Mouse (Mus musculus) liver (tissue): ENCODE data around the gene Slc35a5.

Source experiments
- DNase-seq: peaks from one replicate; pipeline ENCODE4 v3.0.0-alpha.2; 2020; ENCODE audit warnings: mixed read lengths

The Slc35a5 gene

DNA sequence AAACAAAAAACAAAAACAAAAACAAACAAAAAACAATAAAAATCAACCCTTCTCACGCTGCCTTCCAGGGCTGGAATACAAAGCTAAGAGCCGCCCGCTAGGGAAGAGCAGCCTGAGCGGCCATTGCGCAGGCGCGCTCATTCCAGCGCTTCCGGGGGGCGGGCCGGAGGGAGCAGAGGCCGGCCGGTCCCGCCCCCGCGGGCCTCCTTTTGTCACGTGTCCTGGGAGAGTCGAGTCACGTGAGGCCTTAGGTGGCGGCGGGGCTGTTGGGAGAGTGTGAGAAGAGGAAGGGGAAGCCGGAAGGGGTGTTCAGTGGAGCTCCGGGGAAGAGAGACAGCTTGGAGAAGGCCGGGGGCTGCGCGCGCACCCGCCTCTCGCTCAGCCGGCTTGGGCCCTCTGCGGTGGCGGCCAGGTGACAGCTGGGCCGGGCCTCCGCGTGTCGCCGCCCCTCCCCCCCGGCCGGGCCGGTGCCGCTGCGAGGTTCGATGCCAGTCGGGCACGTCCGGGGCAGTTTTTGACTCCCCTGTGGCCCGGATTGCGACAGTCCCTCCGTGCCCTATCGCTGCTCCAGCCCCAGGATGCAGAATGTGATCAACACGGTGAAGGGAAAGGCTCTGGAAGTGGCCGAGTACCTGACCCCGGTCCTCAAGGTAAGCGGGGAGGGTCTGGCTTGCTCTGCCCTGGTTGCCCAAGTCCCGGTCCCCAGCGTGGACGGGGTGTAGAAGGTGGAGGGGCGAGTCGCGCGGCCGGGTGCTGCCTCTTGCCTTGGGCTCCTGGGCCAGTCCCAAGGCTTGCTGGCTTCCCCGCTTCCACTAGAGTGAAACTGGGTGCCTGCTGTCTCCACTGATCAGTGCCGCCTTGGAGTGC is at the start of gene Slc35a5, which contains the start of gene Atg3:
TSS of gene Slc35a5 (minus strand) at position 185 of the 867 bp plus-strand sequence.
TSS of gene Atg3 (plus strand) at position 264 of the 867 bp plus-strand sequence.
- DNase-seq: peak; percentile 96

DNA sequence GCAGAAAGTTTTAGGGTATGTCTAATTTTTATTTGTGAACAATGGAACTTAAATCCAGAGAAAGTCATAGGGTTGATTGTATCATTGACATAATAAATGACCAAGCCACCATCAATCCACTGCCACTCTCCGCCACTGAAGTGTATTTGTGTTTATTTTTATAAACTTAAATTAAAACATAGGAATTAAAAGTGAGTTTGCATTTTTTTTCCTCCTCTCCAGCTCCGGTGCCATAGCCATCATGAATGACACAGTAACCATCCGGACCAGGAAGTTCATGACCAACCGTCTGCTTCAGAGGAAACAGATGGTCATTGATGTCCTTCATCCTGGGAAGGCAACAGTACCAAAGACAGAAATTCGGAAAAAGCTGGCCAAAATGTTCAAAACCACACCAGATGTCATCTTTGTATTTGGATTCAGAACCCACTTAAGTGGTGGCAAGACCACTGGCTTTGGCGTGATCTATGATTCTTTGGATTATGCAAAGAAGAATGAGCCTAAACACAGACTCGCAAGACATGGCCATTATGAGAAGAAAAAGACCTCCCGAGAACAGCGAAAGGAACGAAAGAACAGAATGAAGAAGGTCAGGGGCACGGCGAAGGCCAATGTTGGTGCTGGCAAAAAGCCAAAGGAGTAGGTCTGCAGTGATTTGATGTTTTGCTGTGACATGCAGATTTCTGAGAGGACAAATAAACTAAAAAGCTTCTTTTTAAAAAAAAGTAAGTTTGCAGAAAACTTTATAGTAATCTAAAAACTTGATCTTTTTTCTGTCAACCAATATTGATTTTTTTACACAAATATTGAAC is 46.6 kb upstream of the Slc35a5 start:
- DNase-seq: no peak

DNA sequence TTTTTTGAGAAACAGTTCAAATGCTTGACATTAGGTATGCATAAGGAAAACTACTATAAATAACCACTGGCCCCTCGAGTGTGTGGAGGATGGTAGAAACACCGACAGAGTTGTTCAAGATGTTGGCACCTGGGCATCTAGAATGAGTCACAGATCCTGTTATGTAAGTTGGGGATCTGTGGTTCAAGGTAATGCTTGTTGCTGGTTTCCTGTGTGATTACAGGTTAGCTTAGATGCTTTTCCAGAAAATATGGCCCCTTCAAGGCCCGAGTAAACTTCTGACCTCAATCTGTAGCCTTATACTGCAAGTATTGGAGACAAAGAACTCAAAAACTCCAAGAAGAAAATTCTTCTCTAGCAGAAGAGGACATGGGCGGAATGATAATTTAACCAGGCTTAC is 45.9 kb upstream of the Slc35a5 start:
- DNase-seq: no peak

DNA sequence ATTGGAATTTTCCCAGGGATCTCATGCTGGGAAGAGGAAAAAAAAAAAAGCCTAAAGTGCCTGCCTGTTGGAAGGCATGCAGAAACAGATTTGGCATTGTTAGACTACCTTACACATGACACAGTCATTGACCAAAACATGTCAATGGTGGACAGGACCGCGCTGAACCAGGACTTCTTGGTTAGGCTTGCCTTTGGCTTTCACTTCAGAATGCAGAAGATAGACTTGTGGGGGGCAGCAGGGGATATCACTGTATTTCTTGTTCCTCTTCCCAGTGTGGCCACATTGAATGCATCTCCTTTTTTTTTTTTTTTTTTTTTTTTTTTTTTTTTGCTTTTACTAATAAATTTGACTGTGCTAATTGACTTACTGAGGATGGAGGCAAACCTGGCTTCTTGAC is 42.9 kb upstream of the Slc35a5 start:
- no peak for DNase-seq

DNA sequence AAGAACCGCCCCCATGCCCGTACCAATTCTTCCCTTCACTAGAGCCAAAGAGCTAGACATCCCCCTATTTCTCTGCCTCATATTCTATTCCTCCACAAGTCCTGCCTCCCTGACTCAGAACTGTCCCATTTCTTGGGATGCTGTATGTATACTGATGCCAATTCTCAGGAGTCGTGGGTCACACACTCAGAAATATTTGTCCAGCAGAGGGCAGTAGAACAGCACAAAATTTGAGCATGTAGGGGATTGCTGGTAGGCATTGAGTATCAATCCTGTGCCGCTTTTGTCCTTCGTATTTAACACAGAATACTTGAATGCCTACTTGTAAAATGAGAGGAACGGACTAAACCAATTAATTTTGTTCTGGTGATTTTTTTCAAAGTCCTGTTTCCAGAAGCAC is 38.3 kb upstream of the Slc35a5 start:
- DNase-seq: peak; percentile 41

DNA sequence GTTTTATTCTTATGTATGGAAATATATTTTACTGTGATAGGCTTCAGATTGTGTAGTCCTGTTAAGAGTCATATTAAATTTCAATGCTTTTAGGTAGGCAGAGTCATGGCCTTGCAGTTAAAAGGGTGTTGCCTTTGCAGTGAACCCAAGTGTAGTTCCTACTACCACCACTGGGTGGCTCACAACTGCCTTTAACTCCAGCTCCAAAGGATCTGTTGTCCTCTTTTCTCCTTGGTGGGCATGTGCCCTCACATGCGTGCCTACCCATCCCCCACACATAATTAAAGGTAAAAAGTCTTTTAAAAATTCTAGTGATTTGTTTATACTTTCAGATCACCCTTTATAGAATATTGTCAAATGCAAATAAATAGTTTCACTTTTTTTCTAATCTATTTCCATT is 34.1 kb upstream of the Slc35a5 start:
- DNase-seq: peak; percentile 74

DNA sequence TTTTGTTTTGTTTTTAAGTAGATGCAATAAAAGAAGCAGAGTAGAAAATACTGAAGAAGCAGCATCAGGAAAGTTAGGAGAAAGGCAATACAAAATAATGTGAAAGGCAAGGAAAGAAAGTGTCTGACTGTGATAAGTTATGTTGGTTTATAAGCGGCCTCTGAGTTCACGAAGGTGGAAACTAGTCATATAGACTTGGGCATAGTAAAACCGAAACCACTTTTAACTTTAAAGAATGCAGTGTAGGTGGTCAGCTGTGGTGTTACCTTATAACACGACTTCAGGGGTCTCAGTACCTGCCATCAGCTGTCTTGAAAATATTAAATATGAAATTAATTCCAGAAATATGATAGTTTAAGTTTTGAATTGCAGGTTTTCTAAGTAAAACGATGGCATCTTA is 23.3 kb upstream of the Slc35a5 start:
- no peak for DNase-seq

DNA sequence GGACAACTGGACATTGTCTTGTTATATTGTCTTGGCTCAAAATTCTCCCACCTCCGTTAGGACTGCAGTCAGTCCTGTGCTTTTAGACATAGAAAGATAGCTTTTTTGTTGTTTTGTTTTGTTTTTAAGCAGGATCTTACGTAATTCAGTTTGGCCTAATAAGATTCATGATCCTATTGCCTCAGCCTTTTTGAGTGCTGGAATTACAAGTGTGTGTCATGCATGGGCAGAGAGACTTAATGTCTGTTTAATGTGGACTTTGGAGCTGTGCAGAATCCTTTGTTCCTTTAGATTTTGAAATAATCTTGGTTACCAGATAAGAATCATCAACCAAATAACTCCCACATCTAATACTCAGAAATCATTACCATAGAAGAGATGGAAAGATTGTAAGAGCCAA is 20.0 kb upstream of the Slc35a5 start:
- DNase-seq: no peak

DNA sequence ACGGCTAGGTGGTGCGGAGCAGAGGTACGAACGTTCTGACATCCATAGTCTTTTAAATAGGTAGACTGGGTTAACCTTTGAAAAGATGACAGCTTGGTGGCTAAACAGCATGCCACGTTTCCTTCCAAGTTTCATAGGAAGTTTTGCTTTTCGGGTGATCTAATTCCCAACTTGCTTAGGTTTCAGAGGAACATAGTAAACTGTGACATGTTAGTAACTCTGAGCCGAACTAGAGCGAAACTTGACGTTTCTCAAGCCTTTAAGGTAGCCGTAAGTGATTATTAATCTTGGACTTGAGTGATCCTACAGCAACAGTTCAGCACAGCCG is 847 bp upstream of the Slc35a5 start:
- DNase-seq: no peak

DNA sequence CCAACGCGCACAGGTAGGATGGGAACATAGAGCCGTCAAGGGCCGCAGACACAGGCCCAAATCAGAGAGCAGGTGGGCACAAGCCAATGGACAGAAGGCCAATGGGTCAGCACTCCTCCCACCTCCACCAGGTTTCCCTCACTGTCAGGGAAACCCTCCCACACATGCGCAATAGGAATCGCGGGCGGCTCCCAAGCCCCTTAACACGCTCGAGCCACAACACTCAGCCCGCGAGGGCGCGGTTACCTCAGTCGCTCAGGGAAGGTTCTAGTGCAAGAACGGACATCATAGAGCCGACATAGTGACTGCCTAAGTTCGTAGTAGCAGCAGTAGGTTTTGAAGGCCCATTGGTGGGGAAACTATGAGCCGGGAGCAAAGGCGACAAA is 377 bp downstream of the Slc35a5 start:
- DNase-seq: peak; percentile 84

DNA sequence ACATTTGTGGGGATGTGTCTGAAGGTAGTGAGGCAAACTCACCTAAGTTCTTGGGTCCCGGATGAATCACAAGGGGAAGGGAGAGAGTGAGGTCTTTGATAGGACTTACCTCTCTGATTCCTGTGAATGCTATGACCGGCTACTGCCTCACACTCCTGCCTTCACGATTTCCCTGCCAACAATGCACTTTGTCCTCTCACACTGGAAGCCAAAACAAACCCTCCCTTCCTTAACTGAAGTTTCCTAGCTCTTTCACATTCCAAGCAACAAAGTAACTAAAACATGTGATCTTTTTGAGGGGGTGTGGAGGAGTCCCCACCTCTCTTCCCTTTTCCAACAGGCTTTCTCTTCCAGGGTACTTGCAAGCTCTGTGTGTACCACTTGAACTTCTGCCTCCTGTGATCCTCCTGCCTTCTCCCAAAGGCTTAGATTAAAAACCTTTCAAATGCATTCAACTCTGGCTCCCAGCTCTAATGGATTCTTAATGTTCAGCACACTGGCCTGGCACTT is 3.7 kb downstream of the Slc35a5 start:
- DNase-seq: no peak

DNA sequence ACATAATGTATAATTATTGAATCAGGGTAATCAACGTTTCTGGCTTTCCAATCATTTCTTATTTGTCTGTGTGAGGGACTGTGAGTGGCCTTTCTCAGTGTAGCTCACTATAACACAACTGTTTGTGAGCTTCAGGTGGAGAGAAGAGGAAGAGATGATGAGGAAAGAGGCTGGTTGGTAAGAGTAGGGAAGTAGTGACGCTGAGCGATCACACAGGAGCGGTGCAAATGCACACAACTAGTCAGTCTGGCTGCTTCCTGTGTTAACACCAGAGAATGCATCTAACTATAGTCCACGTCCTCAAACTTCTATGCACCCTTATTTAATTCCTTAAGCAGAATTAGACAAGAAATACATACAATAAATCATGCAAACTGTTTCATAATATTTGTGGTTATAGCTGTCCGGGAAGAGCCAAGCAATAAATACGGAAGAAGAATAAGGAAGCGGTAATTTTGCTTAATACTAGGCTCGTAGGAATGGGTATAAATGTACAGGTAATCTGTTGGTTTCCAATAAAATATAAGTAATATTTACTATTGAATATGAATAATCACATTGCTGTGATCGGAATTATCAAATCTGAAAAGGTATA is 9.9 kb downstream of the Slc35a5 start:
- DNase-seq: no peak

DNA sequence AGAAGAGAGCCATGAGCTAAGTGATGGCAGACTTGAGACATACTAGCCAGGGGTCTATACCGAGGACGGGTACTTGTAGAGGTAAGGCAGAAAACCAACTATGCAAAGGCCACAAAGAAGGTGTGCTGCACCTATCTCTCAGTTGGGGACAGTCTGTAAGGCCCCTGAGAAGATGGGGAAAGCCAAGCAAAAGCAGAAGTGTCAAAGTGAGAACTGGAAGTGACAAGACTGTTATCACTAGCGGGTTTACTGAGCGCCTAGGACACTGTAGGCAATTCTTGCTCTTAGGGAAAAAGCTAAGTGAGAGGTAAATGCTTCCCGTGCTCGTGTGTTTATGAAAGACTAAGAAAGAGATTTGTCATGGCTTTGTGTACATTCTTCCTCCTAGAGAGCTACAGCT is 13.4 kb downstream of the Slc35a5 start:
- no peak for DNase-seq

DNA sequence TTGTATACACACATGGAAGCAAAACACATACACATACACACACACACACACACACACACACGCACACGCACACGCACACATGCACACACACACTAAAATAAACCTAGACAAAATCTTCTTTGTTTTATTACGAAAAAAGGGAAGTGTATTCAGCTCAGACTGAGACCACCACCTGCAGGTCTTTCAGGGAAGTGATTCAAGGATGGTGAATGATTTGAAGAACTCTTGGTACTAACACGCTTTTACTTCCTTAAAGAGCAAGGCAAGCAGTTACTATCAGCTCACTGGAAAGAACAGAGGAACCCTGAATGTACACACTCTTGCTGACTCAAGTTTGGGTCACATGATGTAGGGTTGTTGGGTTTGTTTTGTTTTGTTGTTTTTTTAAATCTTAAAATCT is 15.9 kb downstream of the Slc35a5 start:
- no peak for DNase-seq

DNA sequence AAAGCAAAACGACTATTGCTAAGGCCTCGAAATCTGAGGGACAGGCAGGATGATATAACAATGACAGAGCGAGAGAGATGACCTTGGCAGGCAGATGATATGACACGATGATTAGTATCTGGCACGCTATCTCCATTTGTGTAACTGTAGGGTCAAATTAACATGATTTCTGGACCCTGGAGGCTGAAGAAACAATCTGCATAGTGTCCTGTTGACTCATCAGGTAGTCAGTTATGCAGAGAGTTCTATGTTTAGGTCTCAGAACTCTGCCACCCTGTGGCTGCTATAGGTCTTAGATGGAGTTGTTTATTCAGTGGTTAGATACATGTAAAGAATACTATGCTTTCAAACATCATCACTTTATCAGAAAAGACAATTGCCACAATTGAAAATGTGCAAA is 16.8 kb downstream of the Slc35a5 start:
- no peak for DNase-seq

DNA sequence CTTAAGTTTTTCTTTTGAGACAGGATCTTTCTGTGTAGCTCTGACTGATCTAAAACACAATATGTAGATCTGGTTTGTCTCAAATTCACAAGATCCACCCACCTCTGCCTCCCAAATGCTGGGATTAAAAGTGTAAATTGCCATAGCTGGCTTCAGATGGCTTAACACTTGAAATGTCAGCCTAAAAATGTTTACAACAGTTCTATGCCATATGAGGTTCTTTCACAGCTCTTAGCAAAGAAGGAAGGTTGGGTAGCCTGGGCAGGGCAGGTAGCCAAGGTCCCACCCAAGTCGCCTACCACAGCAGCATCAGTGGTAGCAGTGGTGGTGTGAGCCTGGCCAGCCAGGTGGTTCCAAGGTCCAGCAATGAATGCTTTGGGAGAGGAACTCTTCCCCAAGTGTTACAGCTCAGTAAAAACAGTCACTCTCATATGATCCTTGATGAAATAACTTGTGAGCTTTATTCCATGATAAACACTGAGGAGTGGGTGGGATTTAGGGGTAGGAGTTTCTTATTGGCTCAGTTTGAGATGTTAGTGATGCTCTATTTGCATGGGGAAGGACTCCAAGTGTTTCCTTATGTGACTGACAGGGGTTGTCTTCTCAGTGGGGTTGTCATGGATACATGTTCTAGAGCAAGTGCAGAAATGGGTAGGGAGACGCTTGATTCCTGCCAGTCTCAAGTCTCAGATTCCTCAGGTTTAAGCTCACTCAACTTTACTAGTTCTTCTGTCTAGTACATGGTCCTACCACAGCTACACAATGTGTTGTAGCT is 30.4 kb downstream of the Slc35a5 start:
- DNase-seq: no peak

DNA sequence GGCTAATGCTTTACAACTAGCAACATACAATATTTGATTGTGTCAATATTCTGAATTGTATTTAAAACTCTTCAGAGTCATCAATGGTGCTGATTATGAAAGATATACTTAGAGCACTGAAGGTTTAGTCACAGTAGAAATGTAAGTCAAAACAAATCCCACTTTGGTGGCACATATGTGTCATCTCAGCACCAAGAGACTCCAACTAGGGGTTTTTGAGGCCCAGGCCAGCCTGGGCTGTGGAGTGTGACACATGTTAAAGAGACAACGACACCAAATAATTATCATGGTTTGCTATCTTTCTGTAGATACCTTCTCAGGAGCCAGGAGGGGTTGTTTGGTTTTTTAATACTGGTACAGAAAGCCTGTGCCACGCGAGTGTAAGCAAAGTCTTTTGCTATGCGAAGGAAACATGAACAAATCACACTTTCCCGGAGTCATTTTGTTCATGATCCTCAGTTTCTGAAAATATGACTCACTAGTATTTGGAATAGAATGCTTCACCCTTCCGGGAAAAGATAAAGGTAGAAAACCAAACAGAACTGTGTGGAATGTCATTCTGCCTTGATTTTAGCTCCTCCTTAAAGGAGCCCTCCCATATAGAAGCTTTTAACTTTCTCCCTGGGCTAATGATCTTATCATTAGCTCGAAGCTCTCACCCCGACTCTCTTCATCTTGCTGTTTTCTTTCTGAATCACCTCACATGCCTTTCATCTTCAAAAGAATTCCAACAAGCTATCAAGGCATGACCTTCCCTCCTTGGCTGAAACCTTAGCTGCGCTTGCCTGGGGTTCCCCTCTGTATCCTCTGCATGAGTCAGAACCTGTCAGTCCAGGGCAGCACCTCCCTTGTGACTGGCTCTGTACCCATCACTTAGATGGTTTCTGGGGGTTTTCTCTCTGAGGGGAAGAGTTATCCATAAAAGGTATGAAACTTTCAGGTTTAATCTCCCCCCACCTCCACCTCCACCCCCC is 34.0 kb downstream of the Slc35a5 start:
- DNase-seq: no peak

DNA sequence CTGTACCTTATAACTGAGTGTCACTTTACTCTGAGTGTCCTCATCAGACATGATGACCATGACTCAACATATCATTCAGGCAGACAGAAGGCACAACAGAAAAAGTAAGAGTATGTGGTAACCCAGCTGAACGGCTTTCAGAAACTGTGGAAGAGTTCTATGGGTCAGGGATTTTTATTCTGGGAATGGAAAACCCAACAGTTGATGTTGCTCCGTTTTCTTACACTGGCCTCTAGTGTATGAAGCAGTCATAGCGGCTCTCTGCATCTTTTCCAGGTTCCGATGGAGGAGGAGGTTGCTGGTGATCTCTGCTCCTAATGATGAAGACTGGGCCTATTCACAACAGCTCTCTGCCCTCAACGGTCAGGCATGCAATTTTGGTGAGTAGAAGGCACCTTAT is 35.9 kb downstream of the Slc35a5 start:
- DNase-seq: no peak

DNA sequence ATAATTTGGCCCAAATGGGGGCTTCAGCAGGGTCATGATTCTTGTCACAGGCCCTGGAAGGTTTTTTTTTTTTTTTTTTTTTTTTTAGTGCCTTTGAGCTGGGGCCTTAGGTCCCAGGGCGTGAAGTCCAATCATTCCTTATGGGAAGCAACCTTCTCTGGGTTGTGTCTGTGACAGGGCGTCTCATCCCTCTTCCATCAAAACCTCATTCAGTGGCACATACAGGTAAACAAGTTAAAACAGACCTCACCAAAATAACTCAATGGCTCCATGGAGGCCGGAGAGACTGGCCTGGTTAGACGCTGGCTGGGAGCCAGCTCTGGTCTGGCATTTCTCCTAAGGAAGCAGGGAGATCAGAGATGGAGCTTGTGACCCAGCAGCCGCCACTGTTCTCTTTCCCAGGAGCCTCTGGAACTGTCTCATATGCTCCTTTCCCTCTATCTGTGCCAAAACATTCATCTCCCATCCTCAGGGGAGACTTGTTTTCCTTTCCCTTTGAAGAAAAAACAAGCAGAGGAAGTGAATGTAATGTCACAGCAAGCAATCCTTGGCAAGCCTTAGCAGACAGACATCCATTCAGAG is 37.6 kb downstream of the Slc35a5 start:
- DNase-seq: peak; percentile 7

DNA sequence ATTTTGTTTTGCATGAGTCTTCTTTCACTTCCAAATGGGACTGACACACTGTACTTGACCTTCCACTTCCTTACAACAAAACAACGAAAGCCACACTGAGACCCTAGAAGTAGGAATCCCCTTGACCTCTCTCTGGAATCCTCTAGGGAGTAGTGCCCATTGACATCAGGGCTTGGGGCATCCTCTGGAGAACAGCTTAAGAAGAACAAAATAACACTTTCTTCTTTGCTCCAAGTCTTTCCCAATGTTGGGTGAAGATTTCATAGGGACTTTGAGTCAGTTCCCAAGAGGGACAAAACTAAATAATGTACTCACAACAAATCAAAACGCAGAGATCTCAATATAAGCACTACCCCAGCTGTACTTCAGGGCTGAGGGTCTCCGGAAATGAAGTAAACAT is 39.7 kb downstream of the Slc35a5 start:
- DNase-seq: no peak

DNA sequence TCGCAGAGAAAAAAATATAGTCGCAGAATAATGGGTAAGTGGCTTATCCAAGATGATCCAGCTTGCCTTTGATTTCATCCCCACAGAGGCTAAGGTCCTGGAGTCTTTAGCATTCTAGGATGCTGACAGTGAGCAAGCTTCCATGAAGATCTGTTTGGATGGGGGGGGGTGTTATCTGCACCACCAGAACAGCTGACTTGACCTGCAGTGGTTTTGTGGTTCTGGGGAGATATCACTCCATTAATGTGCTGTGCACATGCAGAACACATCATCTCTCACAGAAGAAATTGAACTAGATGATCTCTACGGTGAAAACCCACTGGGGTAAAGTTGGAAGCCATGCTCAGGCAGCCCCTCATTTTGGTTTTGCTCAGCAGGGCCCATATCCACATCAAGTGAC is 41.3 kb downstream of the Slc35a5 start:
- no peak for DNase-seq
